In the genomic region with DNA sequence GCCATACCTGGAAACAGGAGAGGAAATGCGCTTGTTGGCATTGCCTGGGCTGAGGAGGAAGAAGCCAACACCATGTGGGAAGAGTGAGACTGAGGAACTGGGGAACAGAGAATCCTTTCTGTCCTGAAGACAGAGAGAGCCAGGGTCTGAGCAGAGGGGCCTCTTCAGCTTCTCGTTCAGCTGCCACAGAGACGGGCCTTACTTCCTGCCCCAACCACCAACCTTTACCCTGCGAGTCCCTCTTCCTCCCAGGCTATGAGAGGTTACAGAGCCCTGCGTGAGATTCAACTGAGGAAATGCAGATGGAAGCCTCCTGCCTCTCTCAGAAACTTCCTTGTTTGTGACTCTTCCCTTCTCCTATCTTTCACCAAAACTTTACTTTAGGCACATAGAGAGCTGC, we compare ENCODE assay signal across 13 mouse cellular contexts. TPM values are rescaled to one million over a fixed set of nuclear protein-coding genes. Genes with fewer than 3 reads are reported as not detected.
A peak's percentile ranks its signal among the peaks of the same experiment; 100 is the strongest.
DNase-seq lines count a peak whose midpoint lies in the region; ATAC-seq lines count a peak whose summit lies in the region.
"Had no signal": no experiment of that assay in that cellular context is flagged by ENCODE, and none has a peak within 500 bp of the region (broad histone marks: within the 10 kb centered on the region; RNA-seq: fewer than 3 reads in every experiment).

No protein-coding gene starts in this region.

- H3K36me3 ChIP-seq in kidney, embryonic 16.5 days (ENCODE audit: insufficient read depth, low read length), result 0 out of 2 replicates have a peak, but pooled peaks cover 4% of the 10 kb centered on the region
- peaks cover 86% of the 10 kb centered on the region for H3K36me3 ChIP-seq in megakaryocyte, embryonic 14.5 days (replicated peaks; ENCODE audit: low read length)
- peaks cover 13% of the 10 kb centered on the region for H3K36me3 ChIP-seq in forebrain, embryonic 13.5 days (ENCODE audit: poor library complexity, severe bottlenecking)
- peaks cover 4% of the 10 kb centered on the region; the same call in 1 of the 2 replicates for H3K36me3 ChIP-seq in forebrain, embryonic 12.5 days (replicated peaks)
- H3K36me3 ChIP-seq: intestine, embryonic 15.5 days had no signal

- H3K27ac ChIP-seq in kidney, embryonic 16.5 days (ENCODE audit: low read length), result no peak overlapping the region
- H3K27ac ChIP-seq in forebrain, embryonic 13.5 days, result no peak overlapping the region
- H3K27ac ChIP-seq in forebrain, embryonic 12.5 days, result no peak overlapping the region
- H3K27ac ChIP-seq: embryonic facial prominence, embryonic 15.5 days; intestine, embryonic 15.5 days had no signal

- H3K4me2 ChIP-seq in kidney, embryonic 16.5 days (replicated peaks; ENCODE audit: low read depth, low read length), result no peak overlapping the region
- no peak overlapping the region for H3K4me2 ChIP-seq in forebrain, embryonic 13.5 days
- no peak overlapping the region for H3K4me2 ChIP-seq in forebrain, embryonic 12.5 days
- H3K4me2 ChIP-seq: embryonic facial prominence, embryonic 15.5 days; intestine, embryonic 15.5 days had no signal

- no peaks in the 10 kb centered on the region for H3K9me3 ChIP-seq in kidney, embryonic 16.5 days (ENCODE audit: low read length)
- H3K9me3 ChIP-seq in megakaryocyte, embryonic 14.5 days, result no peaks in the 10 kb centered on the region
- no peaks in the 10 kb centered on the region for H3K9me3 ChIP-seq in forebrain, embryonic 13.5 days (replicated peaks)
- no peaks in the 10 kb centered on the region for H3K9me3 ChIP-seq in forebrain, embryonic 12.5 days
- H3K9me3 ChIP-seq: embryonic facial prominence, embryonic 15.5 days; intestine, embryonic 15.5 days had no signal

- WGBS in kidney, embryonic 16.5 days, result 56% methylated on average over 5 of the region's 5 CpGs
- 90% methylated on average over 5 of the region's 5 CpGs for WGBS in forebrain, embryonic 13.5 days
- 85% methylated on average over 5 of the region's 5 CpGs for WGBS in forebrain, embryonic 12.5 days

- H3K27me3 ChIP-seq in kidney, embryonic 16.5 days (ENCODE audit: insufficient read depth, low read length), result no peaks in the 10 kb centered on the region
- no peaks in the 10 kb centered on the region for H3K27me3 ChIP-seq in megakaryocyte, embryonic 14.5 days (replicated peaks)
- no peaks in the 10 kb centered on the region for H3K27me3 ChIP-seq in forebrain, embryonic 13.5 days
- 0 out of 2 replicates have a peak, but pooled peaks cover 18% of the 10 kb centered on the region for H3K27me3 ChIP-seq in forebrain, embryonic 12.5 days
- H3K27me3 ChIP-seq: embryonic facial prominence, embryonic 15.5 days; intestine, embryonic 15.5 days had no signal

- no peak overlapping the region for H3K4me3 ChIP-seq in kidney, embryonic 16.5 days (ENCODE audit: low read length)
- peak overlapping the region; percentile 74 for H3K4me3 ChIP-seq in megakaryocyte, embryonic 14.5 days (replicated peaks)
- H3K4me3 ChIP-seq in forebrain, embryonic 13.5 days, result no peak overlapping the region
- H3K4me3 ChIP-seq in forebrain, embryonic 12.5 days (replicated peaks), result no peak overlapping the region
- H3K4me3 ChIP-seq: embryonic facial prominence, embryonic 15.5 days; intestine, embryonic 15.5 days had no signal

- no peak for ATAC-seq in kidney, embryonic 16.5 days (ENCODE audit: low FRiP score, low TSS enrichment)
- ATAC-seq in hematopoietic stem cell, adult 5-6 weeks (replicated peaks in 1 of 2; ENCODE audit: insufficient read depth in 1 of 2, low FRiP score in 2 of 2, low TSS enrichment in 1 of 2, low read depth in 1 of 2, poor library complexity in 2 of 2, severe bottlenecking in 2 of 2), result peak; percentile 84 to 87
- no peak for ATAC-seq in forebrain, embryonic 13.5 days
- no peak for ATAC-seq in forebrain, embryonic 12.5 days (ENCODE audit: low FRiP score)
- ATAC-seq: forebrain, embryonic 16.5 days; intestine, embryonic 15.5 days had no signal

- H3K4me1 ChIP-seq in kidney, embryonic 16.5 days (ENCODE audit: insufficient read depth, low read length), result 0 out of 2 replicates have a peak, but pooled peaks cover 3% of the 10 kb centered on the region
- H3K4me1 ChIP-seq in megakaryocyte, embryonic 14.5 days, result peaks cover 29% of the 10 kb centered on the region
- no peaks in the 10 kb centered on the region for H3K4me1 ChIP-seq in forebrain, embryonic 13.5 days
- no peaks in the 10 kb centered on the region for H3K4me1 ChIP-seq in forebrain, embryonic 12.5 days
- H3K4me1 ChIP-seq: embryonic facial prominence, embryonic 15.5 days; intestine, embryonic 15.5 days had no signal

- no peak overlapping the region for H3K9ac ChIP-seq in kidney, embryonic 16.5 days (replicated peaks; ENCODE audit: low read length)
- H3K9ac ChIP-seq in forebrain, embryonic 13.5 days, result no peak overlapping the region
- H3K9ac ChIP-seq in forebrain, embryonic 12.5 days, result no peak overlapping the region
- H3K9ac ChIP-seq: embryonic facial prominence, embryonic 15.5 days; intestine, embryonic 15.5 days had no signal

- peak; percentile 2 for DNase-seq in kidney, postnatal 10 days
- peak; percentile 72 for DNase-seq in thymus, postnatal 4 days
- no peak for DNase-seq in testis, postnatal 14 days (ENCODE audit: low spot score)
- DNase-seq: cerebellum, postnatal 36 days; kidney, postnatal 36 days had no signal

RNA-seq across cellular contexts. Expression of gene Fbxw4, which starts 29.2 kb away (rescaled TPM):
- polyA plus RNA-seq in kidney, embryonic 16.5 days (2015; fragmentation: Nextera tagmentation; extraction: Ambion mirVana), result 7.2 and 7.9 TPM in 2 replicates
- 17.1 and 32.5 TPM in 2 replicates for total RNA-seq in hematopoietic stem cell, adult 5-6 weeks (2017)
- 14.3 and 29.0 TPM in 2 replicates for polyA plus RNA-seq in megakaryocyte, embryonic 14.5 days (2012; ENCODE audit: insufficient read depth, low replicate concordance)
- polyA plus RNA-seq in forebrain, embryonic 13.5 days (2015; fragmentation: Nextera tagmentation; extraction: Ambion mirVana), result 3.4 TPM in 2 replicates
- polyA plus RNA-seq in forebrain, embryonic 12.5 days (2016; fragmentation: Nextera tagmentation; extraction: Ambion mirVana), result 4.6 and 4.7 TPM in 2 replicates

Comparison
In these comparisons a context has a peak if more than half of its experiments do, and no peak if none do; other contexts are left out.
1. ATAC-seq: peak in hematopoietic stem cell, adult 5-6 weeks (2 of 2); none in kidney, embryonic 16.5 days (single experiment), forebrain, embryonic 13.5 days (single experiment) and forebrain, embryonic 12.5 days (single experiment).